Mouse (Mus musculus): ENCODE data around the gene Nat8f1. TPM values are rescaled to one million over a fixed set of nuclear protein-coding genes. Genes with fewer than 3 reads are reported as not detected.
"Not testable (repeated sequence)": the region's sequence is repeated elsewhere in the genome, so short reads cannot be mapped to it uniquely, and the experiment has no call there.

Nat8f1 gene
- polyA plus RNA-seq, 2 experiments: 7.0 to 7.7 TPM

- peaks cover 54% of the 10 kb centered on the region for H3K36me3 ChIP-seq (ENCODE audit: control insufficient read depth, insufficient read depth, low read length)
- WGBS: 80% methylated on average over 1 of the region's 1 CpGs
- ATAC-seq (ENCODE audit: low FRiP score, low read depth): no peak
These were observed 13.8 kb upstream of the Nat8f1 start for GRCm38 (mm10) chr6:85929312-85929711.

GRCm38 (mm10) chr6:85927476-85928464, 12.3 kb upstream of the Nat8f1 start:
- H3K4me3 ChIP-seq (replicated peaks; ENCODE audit: low read length): no peak overlapping the region
- ATAC-seq (ENCODE audit: low FRiP score, low read depth) (no peak), DNase-seq (ENCODE audit: low spot score) (no peak)
- H3K9ac ChIP-seq (ENCODE audit: low read depth, low read length, severe bottlenecking): no peak overlapping the region
- H3K4me1 ChIP-seq (ENCODE audit: control insufficient read depth, insufficient read depth, low read length): no peaks in the 10 kb centered on the region
- no peak for TF ChIP-seq POLR2A (IDR thresholded peaks at IDR 0.05; ENCODE audit: borderline replicate concordance, extremely low read depth, insufficient read depth, insufficient read length)
- 88% methylated on average over 9 of the region's 9 CpGs for WGBS
- H3K27ac ChIP-seq (replicated peaks; ENCODE audit: low read depth, low read length): no peak overlapping the region
- no peaks in the 10 kb centered on the region for H3K27me3 ChIP-seq (ENCODE audit: control insufficient read depth, insufficient read depth, low read length)
- no peak overlapping the region for H3K4me2 ChIP-seq (replicated peaks; ENCODE audit: low read depth, low read length, severe bottlenecking)
- H3K36me3 ChIP-seq (ENCODE audit: control insufficient read depth, insufficient read depth, low read length): peaks cover 68% of the 10 kb centered on the region
- H3K9me3 ChIP-seq (ENCODE audit: control insufficient read depth, low read length): no peaks in the 10 kb centered on the region

More at GRCm38 (mm10) chr6:85929312-85929711, 13.8 kb upstream of the Nat8f1 start:
- Histone ChIP-seq H3K9me3 (ENCODE audit: control insufficient read depth, low read length) (no peaks in the 10 kb centered on the region), H3K27ac (replicated peaks; ENCODE audit: low read depth, low read length) (no peak overlapping the region), H3K4me3 (replicated peaks; ENCODE audit: low read length) (no peak overlapping the region), H3K4me1 (ENCODE audit: control insufficient read depth, insufficient read depth, low read length) (no peaks in the 10 kb centered on the region), H3K4me2 (replicated peaks; ENCODE audit: low read depth, low read length, severe bottlenecking) (no peak overlapping the region), H3K9ac (ENCODE audit: low read depth, low read length, severe bottlenecking) (no peak overlapping the region), H3K27me3 (ENCODE audit: control insufficient read depth, insufficient read depth, low read length) (no peaks in the 10 kb centered on the region)
- TF ChIP-seq POLR2A (IDR thresholded peaks at IDR 0.05; ENCODE audit: borderline replicate concordance, extremely low read depth, insufficient read depth, insufficient read length): no peak
- DNase-seq (ENCODE audit: low spot score): no peak

GRCm38 (mm10) chr6:85926709-85927108, 11.2 kb upstream of the Nat8f1 start:
- Histone ChIP-seq H3K27ac (replicated peaks; ENCODE audit: low read depth, low read length) (no peak overlapping the region), H3K27me3 (ENCODE audit: control insufficient read depth, insufficient read depth, low read length) (no peaks in the 10 kb centered on the region), H3K4me1 (ENCODE audit: control insufficient read depth, insufficient read depth, low read length) (no peaks in the 10 kb centered on the region), H3K9ac (ENCODE audit: low read depth, low read length, severe bottlenecking) (no peak overlapping the region), H3K4me3 (replicated peaks; ENCODE audit: low read length) (no peak overlapping the region), H3K4me2 (replicated peaks; ENCODE audit: low read depth, low read length, severe bottlenecking) (no peak overlapping the region), H3K36me3 (ENCODE audit: control insufficient read depth, insufficient read depth, low read length) (peaks cover 76% of the 10 kb centered on the region), H3K9me3 (ENCODE audit: control insufficient read depth, low read length) (no peaks in the 10 kb centered on the region)
- WGBS: 86% methylated on average over 1 of the region's 1 CpGs
- DNase-seq (ENCODE audit: low spot score) (no peak), ATAC-seq (ENCODE audit: low FRiP score, low read depth) (no peak)
- TF ChIP-seq POLR2A (IDR thresholded peaks at IDR 0.05; ENCODE audit: borderline replicate concordance, extremely low read depth, insufficient read depth, insufficient read length): no peak

GRCm38 (mm10) chr6:85923643-85924042, 8.2 kb upstream of the Nat8f1 start:
- ATAC-seq (ENCODE audit: low FRiP score, low read depth): no peak
- peaks cover 67% of the 10 kb centered on the region for H3K36me3 ChIP-seq (ENCODE audit: control insufficient read depth, insufficient read depth, low read length)
- 84% methylated on average over 1 of the region's 1 CpGs for WGBS

GRCm38 (mm10) chr6:85919401-85919800, 3.9 kb upstream of the Nat8f1 start:
- no peak overlapping the region for H3K9ac ChIP-seq (ENCODE audit: low read depth, low read length, severe bottlenecking)
- DNase-seq (ENCODE audit: low spot score) (no peak), ATAC-seq (ENCODE audit: low FRiP score, low read depth) (no peak)
- no peak overlapping the region for H3K27ac ChIP-seq (replicated peaks; ENCODE audit: low read depth, low read length)
- no peaks in the 10 kb centered on the region for H3K9me3 ChIP-seq (ENCODE audit: control insufficient read depth, low read length)
- whole genome bisulfite sequencing: 72% methylated on average over 4 of the region's 4 CpGs
- H3K27me3 ChIP-seq (ENCODE audit: control insufficient read depth, insufficient read depth, low read length): no peaks in the 10 kb centered on the region
- peaks cover 29% of the 10 kb centered on the region for H3K36me3 ChIP-seq (ENCODE audit: control insufficient read depth, insufficient read depth, low read length)
- H3K4me3 ChIP-seq (replicated peaks; ENCODE audit: low read length): no peak overlapping the region
- H3K4me2 ChIP-seq (replicated peaks; ENCODE audit: low read depth, low read length, severe bottlenecking): no peak overlapping the region
- peaks cover 10% of the 10 kb centered on the region; the same call in 1 of the 2 replicates for H3K4me1 ChIP-seq (ENCODE audit: control insufficient read depth, insufficient read depth, low read length)
- TF ChIP-seq POLR2A (IDR thresholded peaks at IDR 0.05; ENCODE audit: borderline replicate concordance, extremely low read depth, insufficient read depth, insufficient read length): no peak

More at GRCm38 (mm10) chr6:85923643-85924042, 8.2 kb upstream of the Nat8f1 start:
- Histone ChIP-seq H3K4me3 (replicated peaks; ENCODE audit: low read length) (no peak overlapping the region), H3K27ac (replicated peaks; ENCODE audit: low read depth, low read length) (no peak overlapping the region), H3K9me3 (ENCODE audit: control insufficient read depth, low read length) (no peaks in the 10 kb centered on the region), H3K4me1 (ENCODE audit: control insufficient read depth, insufficient read depth, low read length) (no peaks in the 10 kb centered on the region), H3K9ac (ENCODE audit: low read depth, low read length, severe bottlenecking) (no peak overlapping the region), H3K4me2 (replicated peaks; ENCODE audit: low read depth, low read length, severe bottlenecking) (no peak overlapping the region), H3K27me3 (ENCODE audit: control insufficient read depth, insufficient read depth, low read length) (no peaks in the 10 kb centered on the region)
- TF ChIP-seq POLR2A (IDR thresholded peaks at IDR 0.05; ENCODE audit: borderline replicate concordance, extremely low read depth, insufficient read depth, insufficient read length): no peak
- no peak for DNase-seq (ENCODE audit: low spot score)

- Histone ChIP-seq H3K4me1 (ENCODE audit: control insufficient read depth, insufficient read depth, low read length) (peaks cover 10% of the 10 kb centered on the region; the same call in 1 of the 2 replicates), H3K36me3 (ENCODE audit: control insufficient read depth, insufficient read depth, low read length) (peaks cover 21% of the 10 kb centered on the region)
- H3K9ac ChIP-seq (ENCODE audit: low read depth, low read length, severe bottlenecking); H3K4me2 ChIP-seq (replicated peaks; ENCODE audit: low read depth, low read length, severe bottlenecking); H3K27me3 ChIP-seq (ENCODE audit: control insufficient read depth, insufficient read depth, low read length); H3K9me3 ChIP-seq (ENCODE audit: control insufficient read depth, low read length); H3K27ac ChIP-seq (replicated peaks; ENCODE audit: low read depth, low read length); ATAC-seq (ENCODE audit: low FRiP score, low read depth); H3K4me3 ChIP-seq (replicated peaks; ENCODE audit: low read length); DNase-seq (ENCODE audit: low spot score): not testable (repeated sequence)
- WGBS: 97% methylated on average over 3 of the region's 3 CpGs
These were observed 2.9 kb upstream of the Nat8f1 start for GRCm38 (mm10) chr6:85918341-85918740.

All from limb, embryonic 14.5 days (tissue).